Mouse (Mus musculus) lung, postnatal 0 days (tissue): Measurements from ENCODE around the gene Kdm4b. TPM values are rescaled to one million over a fixed set of nuclear protein-coding genes. Genes with fewer than 3 reads are reported as not detected.

ENCODE experiments used
- ATAC-seq: fragments of 200-750 bp; cut with Nextera tagmentation; 2 replicates; pipeline ENCODE4 v1.8.0; 2017; ENCODE audit warnings: moderate library complexity
- DNase-seq: peaks from one replicate; pipeline ENCODE4 v3.0.0-alpha.2; 2016; ENCODE audit warnings: low spot score
- H3K27ac ChIP-seq: fragments of 300-500 bp; sonication (generic); 2 replicates; pipeline ENCODE4 v1.5.1; 2014; ENCODE audit warnings: antibody characterized with exemption, mild to moderate bottlenecking, low read length, mixed read lengths
- H3K27me3 ChIP-seq: fragments of 300-500 bp; sonication (generic); replicated peaks from 2 replicates; pipeline ENCODE4 v1.6.1; 2014; ENCODE audit warnings: low read length, mixed read lengths; ENCODE audit not compliant: insufficient read depth
- H3K36me3 ChIP-seq: fragments of 300-500 bp; sonication (generic); 2 replicates; pipeline ENCODE4 v1.6.1; 2014; ENCODE audit warnings: low read length, mixed read lengths; ENCODE audit not compliant: insufficient read depth
- H3K4me1 ChIP-seq: fragments of 300-500 bp; sonication (generic); 2 replicates; pipeline ENCODE4 v1.6.1; 2014; ENCODE audit warnings: antibody characterized with exemption, low read depth, low read length, mixed read lengths; ENCODE audit not compliant: insufficient read depth
- H3K4me2 ChIP-seq: fragments of 300-500 bp; sonication (generic); replicated peaks from 2 replicates; pipeline ENCODE4 v1.6.1; 2014; ENCODE audit warnings: low read depth, mild to moderate bottlenecking, low read length, moderate library complexity, mixed read lengths
- H3K4me3 ChIP-seq: fragments of 300-500 bp; sonication (generic); 2 replicates; pipeline ENCODE4 v1.5.1; 2014; ENCODE audit warnings: low read depth, low read length
- H3K9ac ChIP-seq: fragments of 300-500 bp; sonication (generic); replicated peaks from 2 replicates; pipeline ENCODE4 v1.6.1; 2014; ENCODE audit warnings: low read depth, mild to moderate bottlenecking
- H3K9me3 ChIP-seq: fragments of 300-500 bp; sonication (generic); 2 replicates; pipeline ENCODE4 v1.6.1; 2016; ENCODE audit warnings: low read length, mixed read lengths
- CTCF ChIP-seq: IDR thresholded peaks from 2 replicates; pipeline ENCODE4 v1.5.1; 2016; ENCODE audit warnings: antibody characterized with exemption, mild to moderate bottlenecking
- EP300 ChIP-seq: IDR thresholded peaks from 2 replicates; pipeline ENCODE4 v1.6.1; 2016; ENCODE audit warnings: antibody characterized with exemption, mild to moderate bottlenecking, control low read depth
- WGBS: fragments of 180-500 bp; shearing (Covaris S2); extraction: QIAGEN DNeasy Blood & Tissue Kit; methylation state at CpG from one replicate; pipeline ENCODE4 v1.1.7; 2014; 5-methylcytosine and 5-hydroxymethylcytosine counted together
- polyA plus RNA-seq: library from polyadenylated mRNA; unstranded; fragments of >200 nt; fragmentation: Nextera tagmentation; extraction: Ambion mirVana; gene quantifications from 2 replicates; pipeline ENCODE4 v1.2.1, GENCODE M21; 2015

Gene Kdm4b
- polyA plus RNA-seq, 1 experiment from 2014 or later = 19.7 TPM

DNA sequence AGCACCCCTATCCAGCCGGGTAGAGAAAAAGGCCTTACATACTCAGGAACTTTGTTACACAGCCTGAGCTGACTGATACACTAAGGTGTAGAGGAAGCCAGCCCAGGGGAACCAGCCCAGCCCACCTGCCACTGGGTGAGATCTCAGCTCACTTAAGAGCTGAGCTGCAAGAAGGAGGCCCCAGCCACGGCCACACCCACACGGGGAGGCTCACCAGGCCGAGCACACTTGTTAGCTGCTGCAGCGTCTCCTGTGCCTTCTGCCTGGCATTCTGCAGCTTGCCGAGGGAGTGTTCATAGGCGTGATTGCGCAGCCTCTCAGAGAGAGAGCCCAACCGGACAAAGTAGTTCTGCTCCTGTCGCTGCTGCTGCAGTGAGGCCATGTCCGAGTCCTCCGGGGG, 44.7 kb upstream of the Kdm4b start:
- Histone ChIP-seq H3K4me3 (no peak overlapping the region), H3K36me3 (peaks cover 41% of the 10 kb centered on the region), H3K4me1 (peaks cover 7% of the 10 kb centered on the region; the same call in 1 of the 2 replicates), H3K9ac (no peak overlapping the region), H3K4me2 (no peak overlapping the region), H3K27ac (no peak overlapping the region), H3K27me3 (no peaks in the 10 kb centered on the region), H3K9me3 (no peaks in the 10 kb centered on the region)
- no peak for TF ChIP-seq CTCF
- no peak for TF ChIP-seq EP300
- WGBS = 82% methylated on average over 12 of the region's 12 CpGs
- DNase-seq (no peak), ATAC-seq (no peak)

- ATAC-seq (no peak), DNase-seq (no peak)
- Histone ChIP-seq H3K9me3 (no peaks in the 10 kb centered on the region), H3K36me3 (peaks cover 41% of the 10 kb centered on the region), H3K4me1 (peaks cover 3% of the 10 kb centered on the region; the same call in 1 of the 2 replicates), H3K4me3 (no peak overlapping the region), H3K9ac (no peak overlapping the region), H3K4me2 (no peak overlapping the region), H3K27me3 (no peaks in the 10 kb centered on the region), H3K27ac (no peak overlapping the region)
- 79% methylated on average over 4 of the region's 4 CpGs for WGBS
- TF ChIP-seq CTCF = no peak
- no peak for TF ChIP-seq EP300
These were observed 43.1 kb upstream of the Kdm4b start for GRCm38 (mm10) chr17:56282802-56283201.

DNA sequence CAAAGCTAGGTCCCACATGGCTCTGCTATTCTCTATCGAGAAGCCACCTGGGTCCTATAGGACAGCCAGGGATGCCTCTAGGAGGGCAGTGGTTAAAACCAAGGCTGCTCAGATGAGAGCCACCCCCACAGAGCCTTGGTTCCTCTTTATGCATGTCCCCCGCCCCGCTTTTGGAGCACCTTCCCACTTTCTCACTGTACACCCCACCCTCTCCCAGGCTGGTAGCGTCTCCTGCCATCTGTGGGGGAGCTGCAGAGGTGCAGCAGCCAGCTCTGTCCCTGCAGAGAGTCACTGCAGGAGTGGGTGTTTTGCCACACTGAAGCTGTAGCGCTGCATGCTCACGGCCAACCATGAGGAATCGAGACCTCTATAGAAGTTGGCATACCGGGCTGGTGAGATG, 42.5 kb upstream of the Kdm4b start:
- H3K4me1 ChIP-seq = peaks cover 5% of the 10 kb centered on the region; the same call in 1 of the 2 replicates
- H3K4me3 ChIP-seq = no peak overlapping the region
- no peaks in the 10 kb centered on the region for H3K27me3 ChIP-seq
- H3K4me2 ChIP-seq = no peak overlapping the region
- no peak overlapping the region for H3K27ac ChIP-seq
- DNase-seq (no peak), ATAC-seq (no peak)
- TF ChIP-seq EP300 (no peak), CTCF (no peak)
- peaks cover 41% of the 10 kb centered on the region for H3K36me3 ChIP-seq
- H3K9me3 ChIP-seq = no peaks in the 10 kb centered on the region
- no peak overlapping the region for H3K9ac ChIP-seq
- WGBS = 89% methylated on average over 8 of the region's 8 CpGs

DNA sequence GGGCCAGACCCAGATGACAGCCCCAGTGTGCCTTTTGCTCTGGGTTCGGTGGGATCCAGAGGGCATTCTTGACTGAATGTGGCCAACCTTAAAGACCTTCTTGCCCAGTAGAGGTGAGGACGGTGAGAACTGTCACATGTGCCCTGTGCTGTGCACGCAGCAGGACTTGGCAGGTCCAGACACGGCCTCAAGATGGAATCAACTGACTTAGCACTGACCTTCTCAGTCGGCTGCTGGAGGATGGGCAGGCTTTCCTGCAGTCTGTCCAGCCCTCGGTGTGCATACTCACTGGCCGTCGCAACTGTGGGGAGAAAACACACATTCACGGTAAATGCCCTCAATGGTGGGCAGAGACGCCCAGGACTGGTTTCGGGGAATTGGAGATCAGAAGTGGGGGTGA, 39.9 kb upstream of the Kdm4b start:
- WGBS = 92% methylated on average over 11 of the region's 11 CpGs
- DNase-seq = no peak
- no peak overlapping the region for H3K4me3 ChIP-seq

DNA sequence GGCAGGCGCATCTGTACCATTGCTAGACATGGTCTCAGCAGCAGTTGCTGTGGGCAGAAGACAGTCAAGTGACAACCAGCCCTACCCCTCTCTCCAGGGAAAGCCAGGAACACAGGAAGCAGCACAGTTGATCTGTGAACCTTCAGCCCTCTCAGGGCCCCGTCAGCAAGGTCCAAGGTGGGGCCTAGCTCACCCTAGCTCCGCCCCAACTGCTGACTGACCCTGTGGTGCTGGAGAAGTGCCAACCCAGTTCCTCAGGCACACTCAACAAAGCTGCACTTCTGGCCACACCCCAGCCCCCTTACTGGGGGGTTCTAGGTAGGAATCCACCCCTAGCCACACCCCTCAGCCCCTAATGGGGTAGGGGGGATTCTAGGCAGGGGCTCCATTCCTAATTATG, 38.0 kb upstream of the Kdm4b start:
- peak; percentile 82 for DNase-seq
- ATAC-seq = no peak
- Histone ChIP-seq H3K4me3 (no peak overlapping the region), H3K27ac (peak overlapping the region; percentile 95), H3K4me2 (peak overlapping the region; percentile 73; the same call in 1 of the 2 replicates), H3K27me3 (no peaks in the 10 kb centered on the region), H3K9me3 (no peaks in the 10 kb centered on the region), H3K4me1 (peaks cover 8% of the 10 kb centered on the region; the same call in 1 of the 2 replicates), H3K36me3 (peaks cover 29% of the 10 kb centered on the region), H3K9ac (no peak overlapping the region)
- WGBS = 40% methylated on average over 3 of the region's 3 CpGs
- no peak for TF ChIP-seq EP300

More for the DNA sequence above, 39.9 kb upstream of the Kdm4b start:
- Histone ChIP-seq H3K9me3 (no peaks in the 10 kb centered on the region), H3K36me3 (peaks cover 39% of the 10 kb centered on the region), H3K27me3 (no peaks in the 10 kb centered on the region), H3K27ac (no peak overlapping the region), H3K4me1 (peaks cover 8% of the 10 kb centered on the region; the same call in 1 of the 2 replicates), H3K9ac (no peak overlapping the region), H3K4me2 (no peak overlapping the region)
- ATAC-seq = no peak
- no peak for TF ChIP-seq CTCF
- TF ChIP-seq EP300 = no peak

DNA sequence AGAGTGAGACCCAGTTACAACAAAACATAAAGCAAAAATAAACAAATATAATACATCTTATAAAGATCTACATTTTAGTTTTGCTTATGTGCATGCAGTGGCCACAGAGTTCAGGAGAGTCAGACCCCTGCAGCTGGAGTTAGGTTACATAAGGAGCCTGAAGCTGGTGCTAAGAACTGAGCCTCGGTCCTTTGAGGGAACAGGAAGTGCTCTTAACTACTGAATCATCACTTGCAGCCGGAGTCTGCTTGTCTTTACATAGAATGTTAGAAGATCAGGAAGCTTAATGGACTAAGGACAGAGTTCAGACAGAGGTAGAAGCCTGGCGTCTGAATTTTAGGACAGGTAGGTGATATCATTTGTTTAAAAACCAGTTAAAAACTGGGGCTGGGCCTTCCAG, 37.0 kb upstream of the Kdm4b start:
- Histone ChIP-seq H3K4me2 (peak overlapping the region; percentile 73), H3K4me3 (peak overlapping the region; percentile 54), H3K27ac (peak overlapping the region; percentile 95), H3K27me3 (no peaks in the 10 kb centered on the region), H3K36me3 (peaks cover 22% of the 10 kb centered on the region; the same call in 1 of the 2 replicates), H3K9ac (peak overlapping the region; percentile 63; the same call in 1 of the 2 replicates), H3K9me3 (no peaks in the 10 kb centered on the region), H3K4me1 (peaks cover 8% of the 10 kb centered on the region; the same call in 1 of the 2 replicates)
- WGBS = 21% methylated on average over 3 of the region's 3 CpGs
- DNase-seq (no peak), ATAC-seq (no peak)
- no peak for TF ChIP-seq CTCF
- TF ChIP-seq EP300 = no peak
